Mouse (Mus musculus): ENCODE measurements around the gene Zfp467.

Gene Zfp467

DNA sequence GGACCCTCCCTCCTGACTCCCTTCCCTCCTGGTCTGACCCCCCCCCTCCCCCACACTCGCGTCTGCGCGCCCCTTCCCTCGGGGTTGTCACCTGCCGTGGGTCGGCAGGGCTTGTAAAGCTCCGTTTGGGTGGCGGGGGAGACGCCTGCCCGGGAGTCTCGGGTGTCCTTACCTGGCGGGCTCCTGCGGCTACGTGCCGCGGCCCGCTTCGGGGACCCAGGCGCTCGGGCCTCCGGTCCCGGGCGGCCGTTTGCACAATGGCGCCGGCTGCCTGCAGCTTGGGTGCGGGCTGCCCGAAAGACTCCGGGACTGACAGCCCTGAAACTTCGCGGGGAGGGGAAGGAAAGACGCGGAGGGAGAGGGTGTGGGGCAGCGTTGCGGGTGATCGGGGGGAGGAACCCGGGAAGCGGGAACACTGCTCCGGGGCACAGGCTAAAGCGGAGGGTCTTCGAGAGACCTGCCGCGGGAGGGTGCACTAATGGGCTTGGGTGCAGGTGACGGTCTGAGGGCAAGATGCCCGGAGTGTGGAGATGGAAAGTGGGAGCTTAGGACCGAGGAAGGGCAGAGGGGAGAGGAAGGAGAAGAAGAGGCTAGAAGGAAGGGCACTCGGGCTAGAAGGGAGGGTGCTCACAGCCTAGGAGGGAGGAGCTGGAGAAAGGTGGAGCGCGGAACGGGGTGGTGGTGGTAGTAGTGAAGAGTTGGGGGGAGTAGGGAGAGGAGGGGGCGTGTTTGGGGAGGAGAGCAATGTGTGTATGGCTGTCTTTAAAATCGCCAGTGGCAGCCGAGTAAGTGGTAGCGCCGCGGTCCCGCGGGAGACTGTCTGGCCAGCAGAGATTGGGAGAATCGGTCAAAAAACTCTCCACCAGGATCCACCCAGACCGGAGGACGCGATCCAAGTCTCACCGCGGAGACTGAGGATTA is at the start of gene Zfp467:
TSS of gene Zfp467 (minus strand) at position 645 of the 921 bp plus-strand sequence.
- peak; percentile 51 for DNase-seq (ENCODE audit: low spot score)

DNA sequence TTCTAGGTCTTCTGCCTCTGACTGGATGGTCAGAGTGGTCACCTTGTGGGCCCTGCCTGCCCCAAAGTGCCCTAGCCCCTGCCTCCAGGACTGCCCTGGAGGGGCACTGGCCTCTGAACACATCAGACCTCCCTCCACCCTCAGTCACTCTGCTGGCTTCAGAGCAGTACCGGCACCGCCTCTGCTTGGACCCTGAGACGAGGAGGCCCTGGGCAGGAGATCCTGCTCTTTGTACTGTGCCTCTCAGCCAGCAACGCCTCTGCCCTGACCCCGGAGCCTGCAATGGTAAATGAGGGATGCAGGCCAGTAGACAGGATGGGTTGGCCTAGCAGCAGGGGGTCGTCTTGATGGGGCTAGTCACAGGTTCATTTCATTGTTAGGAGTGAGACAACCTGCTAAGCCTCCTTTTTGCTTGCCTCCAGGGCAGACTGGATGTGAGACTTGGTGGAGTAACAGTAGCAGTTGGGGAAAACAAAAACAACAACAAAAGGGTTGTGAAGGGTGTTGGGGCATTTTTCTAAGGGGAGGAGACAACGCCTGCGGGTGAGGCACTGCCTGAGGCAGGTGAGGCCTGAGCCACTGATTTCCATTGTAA is 47.6 kb upstream of the Zfp467 start:
- DNase-seq (ENCODE audit: low spot score) = no peak

DNA sequence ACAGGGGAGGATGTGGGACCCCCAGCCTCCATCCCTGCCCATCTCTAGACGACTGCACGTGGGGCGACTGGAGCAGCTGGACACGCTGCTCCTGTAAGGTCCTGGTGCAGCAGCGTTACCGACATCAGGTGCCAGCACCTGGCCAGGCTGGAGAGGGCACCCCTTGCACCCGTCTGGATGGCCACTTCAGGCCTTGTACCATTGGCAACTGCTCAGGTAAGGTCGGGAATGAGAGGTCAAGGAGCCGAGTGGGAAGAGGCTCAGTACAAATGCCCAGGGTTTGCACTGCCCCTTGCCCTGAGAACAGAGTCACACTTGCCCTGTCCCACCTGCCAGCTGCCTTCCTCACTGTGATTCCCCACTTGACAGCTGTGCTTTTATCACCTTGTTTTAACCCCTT is 45.7 kb upstream of the Zfp467 start:
- no peak for DNase-seq (ENCODE audit: low spot score)

DNA sequence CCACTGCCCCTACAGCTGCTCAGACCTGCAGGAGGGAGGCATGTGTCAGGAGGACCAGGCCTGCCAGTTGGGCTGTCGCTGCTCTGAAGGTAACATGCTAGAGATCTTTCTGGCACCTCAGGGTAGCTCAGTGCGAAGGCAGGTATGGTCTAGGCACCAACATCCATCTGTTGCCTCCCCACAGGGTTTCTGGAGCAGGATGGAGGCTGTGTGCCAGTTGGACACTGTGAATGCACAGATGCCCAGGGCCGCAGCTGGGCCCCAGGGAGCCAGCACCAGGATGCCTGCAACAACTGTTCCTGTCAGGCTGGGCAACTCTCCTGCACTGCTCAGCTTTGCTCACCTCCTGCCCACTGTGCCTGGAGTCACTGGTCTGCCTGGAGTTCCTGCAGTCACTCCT is 44.1 kb upstream of the Zfp467 start:
- no peak for DNase-seq (ENCODE audit: low spot score)

DNA sequence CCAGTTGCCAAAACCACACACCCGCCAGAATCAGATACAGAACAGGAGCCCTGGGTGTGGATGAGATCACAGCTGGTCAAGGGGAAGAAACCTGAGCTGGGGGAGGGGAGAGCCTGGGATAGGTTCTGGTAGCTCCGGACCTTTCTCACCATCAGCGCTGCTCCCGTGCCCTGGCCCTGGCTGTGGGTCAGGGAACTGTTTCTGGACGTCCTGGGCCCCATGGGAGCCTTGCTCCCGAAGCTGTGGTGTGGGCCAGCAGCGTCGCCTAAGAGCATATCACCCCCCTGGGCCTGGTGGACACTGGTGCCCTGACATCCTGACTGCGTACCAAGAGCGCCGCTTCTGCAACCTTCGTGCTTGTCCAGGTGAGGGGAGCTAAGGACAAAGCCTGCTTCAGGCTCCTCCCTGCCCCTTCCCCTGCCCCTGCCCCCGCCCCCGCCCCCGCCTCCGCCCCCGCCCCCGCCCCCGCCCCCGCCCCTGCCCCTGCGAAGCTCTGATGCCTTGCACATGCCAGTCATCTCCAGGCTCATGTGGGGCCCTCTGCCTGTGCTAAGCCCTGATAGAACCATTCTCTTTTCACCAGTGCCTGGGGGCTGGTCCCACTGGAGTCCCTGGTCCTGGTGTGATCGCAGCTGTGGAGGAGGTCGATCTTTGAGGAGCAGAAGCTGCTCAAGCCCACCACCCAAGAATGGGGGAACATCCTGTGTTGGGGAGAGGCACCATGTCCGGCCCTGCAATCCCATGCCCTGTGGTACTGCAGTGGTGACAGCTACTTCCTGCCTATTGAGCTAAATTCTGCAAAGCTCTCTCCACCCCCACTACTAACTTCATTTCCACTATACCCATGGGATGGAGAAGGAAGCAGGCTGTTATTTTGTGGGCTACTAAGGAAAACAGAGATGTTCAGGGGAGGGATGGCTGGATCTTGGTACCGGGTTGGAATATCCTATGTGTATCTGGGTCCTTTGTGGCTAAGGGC is 42.4 kb upstream of the Zfp467 start:
- no peak for DNase-seq (ENCODE audit: low spot score)

DNA sequence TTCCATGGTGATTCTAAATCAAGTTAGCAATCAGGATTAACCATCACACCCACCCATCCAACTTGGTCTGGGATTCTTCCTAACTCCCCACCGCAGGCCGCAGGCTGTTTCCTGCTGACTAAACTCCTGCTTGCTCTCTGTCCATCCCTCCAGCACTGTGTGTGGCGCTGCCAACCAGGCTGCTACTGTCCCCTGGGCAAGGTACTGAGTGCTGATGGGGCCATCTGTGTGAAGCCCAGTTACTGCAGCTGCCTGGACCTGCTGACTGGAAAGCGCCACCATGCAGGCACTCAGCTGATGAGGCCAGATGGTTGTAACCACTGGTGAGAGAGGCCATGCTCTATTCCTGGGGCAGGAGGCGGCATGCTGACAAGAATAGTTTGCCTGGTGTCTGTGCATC is 36.9 kb upstream of the Zfp467 start:
- DNase-seq (ENCODE audit: low spot score) = no peak

DNA sequence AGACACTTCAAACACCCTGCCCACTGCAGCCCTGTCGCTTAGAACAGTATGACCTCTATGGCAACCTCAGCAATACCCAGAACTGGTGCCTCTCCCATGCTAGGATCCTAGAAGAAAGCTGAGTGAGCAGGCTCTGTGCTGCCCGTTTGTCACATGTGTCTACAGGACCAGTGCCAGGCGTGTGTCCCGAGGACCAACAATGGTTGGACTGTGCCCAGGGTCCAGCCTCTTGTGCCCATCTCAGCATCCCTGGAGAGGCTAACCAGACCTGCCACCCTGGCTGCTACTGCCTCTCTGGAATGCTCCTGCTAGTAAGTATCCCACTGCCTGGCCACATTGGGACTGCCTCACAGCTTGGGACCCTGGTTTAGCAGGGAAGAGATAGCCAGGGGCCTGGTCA is 32.8 kb upstream of the Zfp467 start:
- DNase-seq (ENCODE audit: low spot score) = no peak

DNA sequence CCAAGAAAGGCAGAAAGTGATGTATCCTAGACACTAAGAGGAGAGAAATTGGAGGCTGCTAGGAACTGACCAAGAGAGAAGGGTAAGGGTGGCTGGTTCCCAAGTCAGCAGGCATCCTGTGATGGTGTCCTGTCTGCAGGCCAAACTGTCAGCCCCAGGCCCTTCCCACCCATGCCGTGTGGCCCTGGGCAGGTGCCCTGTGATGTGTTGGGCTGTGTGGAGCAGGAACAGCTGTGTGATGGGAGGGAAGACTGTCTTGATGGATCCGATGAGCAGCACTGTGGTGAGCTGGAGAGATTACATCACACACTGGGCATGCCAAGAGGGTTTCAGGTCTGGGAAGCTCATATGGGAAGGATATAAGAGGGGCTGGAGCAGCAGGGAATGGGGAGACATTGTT is 25.1 kb upstream of the Zfp467 start:
- no peak for DNase-seq (ENCODE audit: low spot score)

DNA sequence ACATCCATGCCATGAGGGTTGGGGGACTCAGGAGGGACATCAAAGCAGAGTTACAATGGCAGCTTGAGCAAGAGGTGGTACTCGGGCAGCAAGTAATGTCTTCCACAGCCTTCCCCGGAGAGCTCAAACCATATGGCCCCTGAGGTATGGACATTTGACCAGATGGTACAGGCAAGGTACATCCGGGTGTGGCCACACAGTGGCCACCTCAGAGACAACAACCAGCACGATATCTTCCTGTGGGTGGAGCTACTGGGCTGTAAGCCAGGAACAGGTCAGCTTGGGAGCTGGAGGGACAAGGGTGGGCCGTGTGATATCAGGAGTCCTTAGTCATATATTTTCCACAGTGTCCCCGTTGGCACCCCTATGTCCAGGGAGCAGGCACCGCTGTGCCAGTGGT is 21.9 kb upstream of the Zfp467 start:
- DNase-seq (ENCODE audit: low spot score) = no peak

DNA sequence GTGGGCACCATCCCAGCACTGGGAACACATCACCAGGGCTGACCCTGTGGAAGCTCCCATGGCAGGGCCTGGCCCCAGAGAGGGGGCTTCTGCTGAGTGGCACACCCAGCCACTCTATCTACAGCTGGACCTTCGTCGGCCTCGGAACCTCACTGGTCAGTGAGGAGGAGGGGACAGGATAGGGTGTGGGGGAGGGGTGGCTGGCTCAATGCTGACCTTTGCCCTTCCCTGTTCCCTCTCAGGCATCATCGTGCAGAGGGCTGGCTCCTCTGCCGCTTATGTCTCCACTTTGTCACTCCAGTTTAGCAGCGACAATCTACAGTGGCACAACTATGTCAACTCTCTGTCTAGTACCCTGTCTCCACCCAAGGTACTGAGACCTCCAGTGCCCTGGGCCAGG is 21.1 kb upstream of the Zfp467 start:
- DNase-seq (ENCODE audit: low spot score) = no peak

DNA sequence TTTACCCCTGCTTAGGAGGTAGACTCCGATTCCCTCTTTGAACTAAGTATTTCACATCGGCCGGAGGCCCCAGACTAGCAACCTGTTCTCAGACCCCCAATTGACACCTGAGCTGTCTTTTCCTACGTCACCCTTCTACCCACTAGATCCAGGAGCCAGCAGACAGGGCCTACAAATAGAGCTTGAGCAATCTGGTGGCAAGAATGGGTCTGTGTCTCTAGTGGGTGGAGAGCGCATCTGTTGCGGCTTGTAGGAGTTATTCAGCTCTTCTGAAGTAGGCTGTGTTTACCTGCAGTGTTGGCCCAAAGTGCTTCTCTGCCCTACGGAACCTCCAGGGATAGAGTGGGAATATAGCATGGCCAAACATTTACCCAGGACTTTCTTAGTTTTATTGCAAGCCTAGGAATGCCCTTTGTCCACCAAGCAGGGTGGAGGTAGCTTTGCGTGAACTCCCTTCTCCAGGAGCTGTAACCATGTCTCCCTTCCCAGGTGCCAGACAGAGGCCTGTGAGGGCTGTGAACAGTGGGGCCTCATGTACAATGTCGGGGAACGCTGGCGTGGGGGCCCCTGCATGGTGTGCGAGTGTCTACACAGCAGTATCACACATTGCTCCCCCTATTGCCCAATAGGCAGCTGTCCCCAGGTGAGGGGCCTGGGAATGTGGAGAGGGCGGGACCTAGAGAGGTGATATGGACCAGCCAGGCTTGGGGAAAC is 19.5 kb upstream of the Zfp467 start:
- DNase-seq (ENCODE audit: low spot score) = no peak

DNA sequence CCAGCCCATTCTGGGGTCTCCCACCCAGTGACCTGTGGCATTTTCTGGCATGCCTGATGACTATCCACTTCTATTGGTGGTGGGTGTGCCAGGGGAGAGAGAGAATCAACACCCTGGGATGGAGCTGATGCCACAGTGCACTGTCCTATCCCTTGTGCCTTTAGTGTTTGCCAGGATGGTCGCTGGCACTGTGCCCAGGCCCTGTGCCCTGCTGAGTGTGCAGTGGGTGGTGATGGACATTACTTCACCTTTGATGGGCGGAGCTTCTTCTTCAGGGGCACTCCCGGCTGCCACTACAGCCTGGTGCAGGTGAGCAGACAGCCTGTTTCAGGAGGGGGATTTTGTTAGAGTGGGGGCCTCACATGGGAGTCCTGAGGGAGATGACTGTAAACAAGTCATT is 7.1 kb upstream of the Zfp467 start:
- no peak for DNase-seq (ENCODE audit: low spot score)

DNA sequence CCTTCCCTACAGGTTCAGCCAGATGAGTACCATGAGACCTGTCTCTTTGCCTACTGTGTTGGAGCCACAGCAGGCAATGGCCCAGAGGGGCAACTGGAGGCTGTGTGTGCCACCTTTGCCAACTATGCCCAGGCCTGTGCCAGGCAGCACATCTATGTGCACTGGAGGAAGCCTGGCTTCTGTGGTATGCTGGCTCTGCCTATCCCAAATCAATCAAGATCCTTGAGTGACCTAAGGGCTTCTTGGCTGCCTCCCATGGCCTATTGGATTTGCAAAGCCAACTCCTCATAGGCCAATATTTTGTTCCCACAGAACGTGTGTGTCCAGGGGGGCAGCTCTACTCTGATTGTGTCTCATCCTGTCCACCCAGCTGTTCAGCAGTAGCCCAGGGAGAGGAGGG is 6.5 kb upstream of the Zfp467 start:
- no peak for DNase-seq (ENCODE audit: low spot score)

DNA sequence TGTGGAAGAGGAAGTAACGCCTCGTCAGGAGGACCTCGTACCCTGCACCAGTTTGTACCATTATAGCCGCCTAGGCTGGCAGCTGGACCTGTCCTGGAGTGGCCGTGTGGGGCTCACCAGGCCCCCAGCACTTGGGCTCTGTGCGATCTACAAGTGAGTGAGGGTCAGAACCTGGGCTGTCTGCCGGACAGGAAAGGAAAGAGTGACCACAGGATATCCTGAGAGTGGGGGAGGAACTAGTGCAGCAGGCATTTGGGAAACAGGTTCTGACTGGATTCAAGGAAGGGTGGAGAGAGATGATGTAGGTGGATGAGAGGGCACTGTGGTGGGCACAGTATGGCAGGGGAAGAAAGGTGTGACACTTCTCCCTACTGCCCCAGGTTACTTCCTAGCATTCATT is 2.9 kb upstream of the Zfp467 start:
- no peak for DNase-seq (ENCODE audit: low spot score)

DNA sequence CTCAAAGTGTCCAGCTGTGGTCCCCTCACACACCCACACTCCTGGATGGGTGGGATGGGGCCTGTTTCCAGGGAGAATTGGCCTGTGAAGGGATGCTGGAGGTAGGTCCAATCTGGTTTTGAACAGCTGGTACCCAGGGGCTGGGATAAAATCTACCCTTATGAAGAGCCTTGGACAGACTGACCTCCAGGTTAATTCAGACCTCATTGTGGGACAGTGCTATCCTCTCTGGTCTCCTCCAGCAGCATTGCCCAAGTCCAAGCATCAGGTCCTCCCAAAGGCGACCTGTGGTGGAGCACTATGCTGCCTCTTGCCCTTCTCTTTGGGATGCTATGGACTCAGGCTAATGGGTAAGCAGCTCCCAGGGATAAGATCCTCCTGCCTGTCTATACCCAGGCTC is 2.3 kb upstream of the Zfp467 start, which contains the start of gene Sspo:
TSS of gene Sspo (plus strand) at position 301 of the 400 bp plus-strand sequence.
- no peak for DNase-seq (ENCODE audit: low spot score)

DNA sequence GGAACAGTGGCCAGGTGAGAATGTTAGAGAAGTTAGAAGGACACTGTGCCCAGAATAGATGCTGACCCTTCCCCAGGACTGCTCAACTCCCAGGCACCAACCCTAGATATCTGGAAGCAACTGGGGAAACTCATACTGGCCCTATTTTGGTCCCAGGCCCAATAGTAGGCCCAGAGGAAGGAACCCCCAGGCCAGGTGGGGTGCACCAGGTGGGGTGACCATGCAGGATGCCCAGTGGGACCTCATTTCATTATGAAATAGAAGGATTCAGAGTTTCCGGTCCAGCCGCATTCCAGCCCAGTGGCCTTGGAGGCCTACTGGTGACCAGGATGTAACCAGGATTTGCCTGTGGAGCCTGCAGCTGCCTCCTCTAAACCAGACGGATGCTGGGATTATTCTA is 1.3 kb upstream of the Zfp467 start:
- no peak for DNase-seq (ENCODE audit: low spot score)

DNA sequence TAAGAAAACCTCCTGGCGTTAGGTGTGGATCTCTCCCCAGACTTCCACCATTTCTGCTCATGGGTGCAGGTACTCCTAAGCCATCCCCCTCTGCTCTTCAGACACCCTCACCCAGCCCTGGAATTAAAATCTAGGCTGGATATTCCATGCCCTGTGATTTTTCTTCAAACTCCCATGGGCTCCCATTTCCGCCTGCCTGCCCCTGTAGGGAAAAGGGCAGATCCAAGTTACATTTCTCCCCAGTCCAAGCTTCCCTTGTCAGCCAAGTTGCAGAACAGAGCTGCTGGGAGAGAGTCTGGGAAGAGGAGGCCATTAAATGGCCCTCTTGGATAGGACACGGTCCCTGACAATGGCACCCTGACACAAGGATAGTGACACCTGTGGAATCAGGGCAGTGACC is 631 bp upstream of the Zfp467 start:
- no peak for DNase-seq (ENCODE audit: low spot score)

DNA sequence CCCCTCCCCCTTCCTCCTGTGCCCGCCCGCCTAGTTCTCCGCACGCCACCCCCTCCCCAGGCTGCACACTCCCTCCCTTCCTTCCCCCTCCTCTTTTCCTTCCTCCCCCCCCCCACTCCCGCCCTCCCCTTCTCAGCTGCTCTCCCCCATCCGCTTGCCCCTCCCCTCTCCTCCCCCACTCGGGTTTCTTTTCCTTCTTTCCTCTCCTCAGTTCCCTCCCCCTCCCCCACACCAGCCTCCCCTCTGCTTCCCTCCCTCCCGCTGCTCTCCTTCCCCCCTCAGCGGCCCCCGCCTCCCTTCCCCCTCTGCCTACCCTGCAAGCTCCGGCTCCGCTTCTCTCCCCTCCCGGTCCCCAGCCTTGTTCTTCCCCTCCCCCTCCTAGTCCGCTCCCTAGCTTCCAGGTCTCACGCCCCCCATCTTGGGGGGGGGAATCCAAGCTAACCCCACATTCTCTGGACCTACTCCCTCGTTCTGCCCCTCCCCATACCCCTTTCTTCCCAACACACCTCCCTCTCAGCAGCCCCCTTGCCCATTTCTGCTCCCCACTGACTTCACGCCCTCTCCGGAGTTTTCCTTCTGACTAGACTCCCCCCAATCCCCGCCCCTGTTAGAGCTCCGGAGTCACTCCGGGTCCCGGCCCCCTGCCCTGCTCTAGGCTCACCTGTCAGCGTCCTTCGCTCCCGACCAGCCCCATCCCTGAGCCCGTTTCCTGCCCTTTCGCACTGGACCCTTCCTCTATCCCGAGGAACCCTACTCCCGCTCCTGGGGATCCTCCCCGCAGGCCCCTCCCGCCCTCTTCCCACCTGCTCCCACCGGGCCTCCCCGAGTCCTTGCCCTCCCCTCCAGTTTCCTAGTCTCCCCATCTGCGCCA is 1.1 kb downstream of the Zfp467 start:
- peak; percentile 80 for DNase-seq (ENCODE audit: low spot score)

DNA sequence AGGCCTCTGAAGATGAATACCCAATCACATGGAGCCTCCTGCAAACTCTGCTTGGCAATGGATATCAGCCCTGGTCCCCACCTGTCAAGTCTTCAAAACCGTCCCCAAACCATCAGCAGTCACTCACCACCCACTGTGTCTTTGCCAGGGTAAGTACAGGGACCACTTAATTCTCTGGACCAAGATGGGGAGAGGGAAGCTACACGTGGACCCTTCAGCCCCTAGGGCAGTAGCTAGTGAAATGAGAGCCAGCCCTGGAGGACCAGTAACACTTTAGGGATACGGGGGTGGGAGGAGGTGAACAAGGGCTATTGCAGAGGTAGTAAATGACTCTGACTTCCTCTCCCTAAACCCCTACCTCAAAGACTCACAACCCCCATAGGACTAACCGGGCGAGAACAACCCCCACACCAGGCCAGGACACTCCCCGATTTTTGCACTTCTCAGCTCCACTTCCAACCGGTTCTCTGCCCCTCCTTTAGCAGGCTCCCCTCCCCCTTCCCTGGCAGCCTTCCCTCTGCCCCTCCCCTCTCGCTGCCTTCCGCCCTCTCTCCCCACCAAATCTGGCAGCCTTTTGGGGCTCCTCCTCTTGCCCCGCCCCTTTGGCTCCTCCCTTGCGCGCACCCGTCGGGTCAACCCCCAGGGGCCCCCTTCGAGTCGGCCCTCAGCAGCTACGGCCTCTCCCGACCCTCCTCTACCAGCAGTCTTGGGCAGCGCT is 1.9 kb downstream of the Zfp467 start:
- peak; percentile 92 for DNase-seq (ENCODE audit: low spot score)

All from testis, postnatal 14 days (tissue).